Mouse (Mus musculus) liver, embryonic 15.5 days (tissue): Measurements from ENCODE around the gene Sf3b5. TPM values are rescaled to one million over a fixed set of nuclear protein-coding genes. Genes with fewer than 3 reads are reported as not detected.
A peak's percentile ranks its signal among the peaks of the same experiment; 100 is the strongest.
"Not testable (repeated sequence)": the region's sequence is repeated elsewhere in the genome, so short reads cannot be mapped to it uniquely, and the experiment has no call there.

Experiments
- ATAC-seq: fragments of 200-750 bp; cut with Nextera tagmentation; 2 replicates; pipeline ENCODE4 v1.8.0; 2017; ENCODE audit warnings: moderate number of reproducible peaks, mild to moderate bottlenecking, moderate library complexity; ENCODE audit not compliant: insufficient read depth
- H3K27ac ChIP-seq: fragments of 300-500 bp; sonication (generic); replicated peaks from 2 replicates; pipeline ENCODE4 v1.5.1; 2015; ENCODE audit warnings: mild to moderate bottlenecking, inconsistent platforms
- H3K27me3 ChIP-seq: fragments of 300-500 bp; sonication (generic); 2 replicates; pipeline ENCODE4 v1.6.1; 2015; ENCODE audit warnings: mild to moderate bottlenecking, inconsistent platforms
- H3K36me3 ChIP-seq: fragments of 300-500 bp; sonication (generic); replicated peaks from 2 replicates; pipeline ENCODE4 v1.6.1; 2015; ENCODE audit warnings: moderate library complexity, mild to moderate bottlenecking, inconsistent platforms
- H3K4me1 ChIP-seq: fragments of 300-500 bp; sonication (generic); replicated peaks from 2 replicates; pipeline ENCODE4 v1.6.1; 2015; ENCODE audit warnings: inconsistent platforms
- H3K4me2 ChIP-seq: fragments of 300-500 bp; sonication (generic); 2 replicates; pipeline ENCODE4 v1.6.1; 2015; ENCODE audit warnings: moderate library complexity, mild to moderate bottlenecking, inconsistent platforms
- H3K4me3 ChIP-seq: fragments of 300-500 bp; sonication (generic); replicated peaks from 2 replicates; pipeline ENCODE4 v1.5.1; 2015; ENCODE audit warnings: mild to moderate bottlenecking, inconsistent platforms
- H3K9ac ChIP-seq: fragments of 300-500 bp; sonication (generic); 2 replicates; pipeline ENCODE4 v1.6.1; 2015; ENCODE audit warnings: moderate library complexity, mild to moderate bottlenecking, inconsistent platforms
- H3K9me3 ChIP-seq: fragments of 300-500 bp; sonication (generic); replicated peaks from 2 replicates; pipeline ENCODE4 v1.6.1; 2016; ENCODE audit warnings: inconsistent platforms
- WGBS: fragments of 180-500 bp; shearing (Covaris S2); methylation state at CpG from one replicate; pipeline ENCODE4 v1.1.7; 2015; ENCODE audit warnings: mixed read lengths; ENCODE audit not compliant: insufficient replicate concordance; 5-methylcytosine and 5-hydroxymethylcytosine counted together
- polyA plus RNA-seq: library from polyadenylated mRNA; unstranded; fragments of >200 nt; fragmentation: Nextera tagmentation; extraction: Ambion mirVana; gene quantifications from 2 replicates; pipeline ENCODE4 v1.2.1, GENCODE M21; 2015

The Sf3b5 gene
- polyA plus RNA-seq, 1 experiment from 2014 or later, result 17.2 TPM

DNA sequence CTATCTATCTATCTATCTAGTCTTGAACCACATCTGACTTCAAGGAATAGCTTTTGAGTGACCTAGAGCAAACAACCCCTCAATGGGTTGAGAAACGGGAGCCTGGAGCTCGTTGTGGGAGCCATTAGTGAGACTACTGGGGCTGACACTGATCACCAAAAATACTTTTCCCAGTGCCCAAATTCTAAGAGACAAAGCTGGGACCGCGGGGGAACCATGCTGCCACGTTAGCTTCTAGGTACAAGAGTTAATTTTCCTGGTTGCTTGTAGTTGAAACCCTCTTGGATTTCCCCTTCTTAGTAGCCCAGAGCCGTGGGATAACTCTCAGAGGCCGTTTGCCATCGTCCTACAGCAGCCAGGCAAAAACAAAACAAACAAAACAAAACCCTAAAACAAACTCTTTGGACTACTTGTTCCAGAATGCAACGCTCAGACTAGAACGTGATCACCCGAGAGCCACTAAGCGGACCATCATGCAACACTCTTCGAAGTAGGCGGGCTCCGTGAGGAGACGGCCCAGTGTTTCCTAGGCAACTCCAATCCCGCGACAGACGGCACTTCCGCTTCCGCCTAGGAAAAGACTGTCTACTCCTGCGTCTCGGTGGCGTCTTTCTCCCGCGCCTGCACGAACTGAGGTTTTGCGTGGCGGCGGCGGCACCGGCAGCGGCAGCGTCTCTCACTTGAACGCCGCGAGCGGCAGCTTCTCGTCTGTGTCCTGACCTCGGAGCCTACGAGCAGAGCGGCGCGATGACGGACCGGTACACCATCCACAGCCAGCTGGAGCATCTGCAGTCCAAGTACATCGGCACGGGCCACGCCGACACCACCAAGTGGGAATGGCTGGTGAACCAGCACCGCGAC is 3.0 kb downstream of the Sf3b5 start:
- WGBS, result 2% methylated on average over 52 of the region's 52 CpGs
- no peaks in the 10 kb centered on the region for H3K9me3 ChIP-seq
- H3K4me1 ChIP-seq, result peaks cover 26% of the 10 kb centered on the region
- H3K4me2 ChIP-seq, result peak overlapping the region; percentile 86
- H3K27ac ChIP-seq, result peak overlapping the region; percentile 69
- ATAC-seq, result peak; percentile 100
- H3K4me3 ChIP-seq, result peak overlapping the region; percentile 94
- peak overlapping the region; percentile 82 for H3K9ac ChIP-seq
- no peaks in the 10 kb centered on the region; the same call in 1 of the 2 replicates for H3K36me3 ChIP-seq
- no peaks in the 10 kb centered on the region for H3K27me3 ChIP-seq

DNA sequence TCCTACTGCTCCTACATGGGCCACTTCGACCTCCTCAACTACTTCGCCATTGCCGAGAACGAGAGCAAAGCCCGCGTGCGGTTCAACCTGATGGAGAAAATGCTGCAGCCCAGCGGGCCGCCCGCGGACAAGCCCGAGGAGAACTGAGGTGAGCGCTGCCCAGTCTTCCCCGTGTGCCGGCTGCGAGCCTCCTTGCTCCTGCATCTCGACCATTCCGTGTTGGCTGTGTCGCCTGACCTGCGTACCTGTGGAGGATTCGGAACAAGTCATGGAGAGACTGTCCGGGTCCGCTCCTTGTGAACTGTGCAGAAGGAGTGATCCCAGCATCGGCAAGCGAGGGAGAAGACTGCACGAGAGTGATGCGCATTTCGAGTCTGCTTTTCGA is 3.6 kb downstream of the Sf3b5 start:
- ATAC-seq, result peak; percentile 29; the same call in 1 of the 2 replicates
- Histone ChIP-seq H3K36me3 (no peaks in the 10 kb centered on the region; the same call in 1 of the 2 replicates), H3K4me1 (peaks cover 29% of the 10 kb centered on the region), H3K4me2 (peak overlapping the region; percentile 86), H3K9me3 (no peaks in the 10 kb centered on the region), H3K9ac (peak overlapping the region; percentile 82), H3K27ac (peak overlapping the region; percentile 69; the same call in 1 of the 2 replicates), H3K27me3 (no peaks in the 10 kb centered on the region), H3K4me3 (peak overlapping the region; percentile 94)
- WGBS, result 1% methylated on average over 29 of the region's 29 CpGs

DNA sequence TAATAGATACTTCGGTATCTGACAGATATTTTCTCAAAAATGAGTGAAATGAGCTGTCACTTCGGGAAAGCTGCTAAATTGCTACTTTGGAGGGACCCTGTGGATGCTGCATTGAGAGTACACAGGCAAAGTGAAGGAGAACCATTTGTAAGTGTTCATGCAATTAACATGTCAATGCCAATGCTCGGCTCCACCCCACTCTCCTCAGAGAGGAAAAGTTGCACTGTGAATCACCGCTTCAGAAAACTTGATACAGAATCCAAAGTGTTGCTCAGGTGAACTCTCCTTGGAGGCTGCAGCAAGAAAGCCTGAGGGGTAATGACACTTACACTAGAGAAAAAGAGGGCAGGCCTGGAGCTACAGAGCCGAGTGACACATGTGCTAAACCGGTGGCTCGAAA is 8.9 kb downstream of the Sf3b5 start:
- Histone ChIP-seq H3K36me3 (no peaks in the 10 kb centered on the region; the same call in 1 of the 2 replicates), H3K4me2 (no peak overlapping the region), H3K27ac (no peak overlapping the region), H3K9ac (no peak overlapping the region), H3K27me3 (no peaks in the 10 kb centered on the region), H3K4me3 (no peak overlapping the region), H3K4me1 (peaks cover 23% of the 10 kb centered on the region), H3K9me3 (no peaks in the 10 kb centered on the region)
- 71% methylated on average over 7 of the region's 7 CpGs for WGBS
- no peak for ATAC-seq

DNA sequence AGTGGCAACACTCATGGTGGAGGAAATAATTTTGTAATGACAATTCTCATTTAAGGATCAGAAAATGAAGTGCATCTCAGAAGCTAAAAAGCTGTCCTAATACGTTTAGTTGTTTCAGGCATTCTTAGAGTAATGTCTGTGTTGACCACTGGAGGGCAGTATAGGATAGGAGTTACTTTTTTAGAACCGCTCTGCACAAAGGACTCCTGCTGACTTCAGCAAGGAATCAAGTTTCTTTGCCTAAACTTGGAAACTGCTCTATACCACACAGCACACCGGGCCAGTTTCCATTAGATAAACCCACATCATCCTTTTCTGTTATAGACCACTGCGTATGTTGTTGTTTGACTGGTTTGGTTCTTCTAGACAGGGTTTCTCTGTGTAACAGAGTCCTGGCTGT is 11.4 kb downstream of the Sf3b5 start:
- H3K9me3 ChIP-seq, result no peaks in the 10 kb centered on the region
- H3K27me3 ChIP-seq, result no peaks in the 10 kb centered on the region
- H3K27ac ChIP-seq, result no peak overlapping the region
- H3K9ac ChIP-seq, result no peak overlapping the region
- 0 out of 2 replicates have a peak, but pooled peaks have one; percentile 25 for ATAC-seq
- no peak overlapping the region for H3K4me3 ChIP-seq
- peaks cover 9% of the 10 kb centered on the region for H3K4me1 ChIP-seq
- no peak overlapping the region for H3K4me2 ChIP-seq
- no peaks in the 10 kb centered on the region for H3K36me3 ChIP-seq
- 20% methylated on average over 4 of the region's 4 CpGs for WGBS

DNA sequence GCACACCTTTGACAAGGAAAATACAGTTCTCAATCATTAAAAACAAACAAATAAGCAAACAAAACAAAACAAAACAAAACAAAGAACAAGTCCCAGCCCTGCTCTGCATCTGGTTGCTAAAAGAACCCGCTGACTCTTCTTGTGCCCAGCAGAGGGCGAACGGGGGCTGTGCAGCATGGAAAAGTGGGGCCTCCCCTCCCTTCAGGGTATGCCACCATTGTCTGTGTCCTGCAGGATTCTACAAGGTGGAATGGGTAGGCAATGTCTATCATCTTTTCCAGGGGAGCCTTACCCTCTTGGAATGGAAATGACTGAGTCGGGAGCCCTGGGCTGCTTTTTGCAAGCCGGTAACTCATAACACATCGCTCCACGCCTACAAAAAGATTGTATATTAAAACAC is 13.4 kb downstream of the Sf3b5 start:
- no peak for ATAC-seq
- H3K36me3 ChIP-seq, result no peaks in the 10 kb centered on the region
- 0 out of 2 replicates have a peak, but pooled peaks cover 1% of the 10 kb centered on the region for H3K4me1 ChIP-seq
- H3K27me3 ChIP-seq, result no peaks in the 10 kb centered on the region
- no peaks in the 10 kb centered on the region for H3K9me3 ChIP-seq
- WGBS, result 60% methylated on average over 7 of the region's 7 CpGs
- H3K4me3 ChIP-seq, result no peak overlapping the region
- no peak overlapping the region for H3K4me2 ChIP-seq
- no peak overlapping the region for H3K9ac ChIP-seq
- no peak overlapping the region for H3K27ac ChIP-seq

DNA sequence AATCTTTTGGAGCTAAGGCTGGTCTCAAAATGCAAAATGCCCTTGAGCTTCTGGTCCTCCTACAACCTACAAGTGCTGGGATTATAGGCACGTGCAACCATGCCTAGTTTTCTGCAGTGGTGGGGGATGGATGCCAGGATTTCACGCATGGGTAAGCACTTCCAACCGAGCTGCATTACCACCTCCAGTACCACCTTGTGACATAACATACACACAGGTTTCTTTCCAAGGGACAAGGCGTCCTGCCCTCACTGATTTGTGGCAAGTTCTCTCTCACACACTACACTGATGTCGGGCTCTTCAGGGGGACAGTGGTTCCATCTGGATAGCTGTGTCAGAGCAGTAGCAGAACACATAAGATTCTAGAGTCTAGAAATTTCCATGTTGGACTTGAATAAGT is 13.9 kb downstream of the Sf3b5 start:
- Histone ChIP-seq H3K4me2 (no peak overlapping the region), H3K4me1 (no peaks in the 10 kb centered on the region), H3K27ac (no peak overlapping the region), H3K9ac (no peak overlapping the region), H3K4me3 (no peak overlapping the region), H3K9me3 (no peaks in the 10 kb centered on the region), H3K27me3 (no peaks in the 10 kb centered on the region), H3K36me3 (no peaks in the 10 kb centered on the region)
- 57% methylated on average over 5 of the region's 5 CpGs for WGBS
- no peak for ATAC-seq

DNA sequence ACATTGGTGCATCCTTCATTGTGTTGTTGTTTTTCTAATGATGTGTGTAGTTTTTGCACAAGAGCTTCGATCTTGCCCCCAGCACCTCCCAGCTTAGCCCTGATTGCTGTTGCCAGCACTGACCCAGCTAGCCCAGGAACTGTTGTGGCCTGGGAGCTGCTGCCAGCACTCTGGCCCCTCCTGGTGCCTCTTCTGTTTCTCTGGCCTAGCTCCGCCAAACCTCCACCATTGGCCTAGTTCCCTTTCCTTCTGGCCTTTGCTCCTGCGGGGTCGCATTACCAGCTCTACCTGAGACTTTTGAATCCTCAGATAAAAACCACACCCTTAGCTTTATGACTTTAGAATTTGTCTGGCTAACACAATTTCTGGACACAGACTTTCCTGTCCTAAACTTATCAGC is 17.0 kb downstream of the Sf3b5 start:
- no peaks in the 10 kb centered on the region for H3K36me3 ChIP-seq
- H3K27me3 ChIP-seq, result no peaks in the 10 kb centered on the region
- no peaks in the 10 kb centered on the region for H3K9me3 ChIP-seq
- no peak overlapping the region for H3K4me3 ChIP-seq
- H3K27ac ChIP-seq, result no peak overlapping the region
- ATAC-seq, result no peak
- WGBS, result 64% methylated on average over 4 of the region's 4 CpGs
- no peak overlapping the region for H3K4me2 ChIP-seq
- no peaks in the 10 kb centered on the region for H3K4me1 ChIP-seq
- no peak overlapping the region for H3K9ac ChIP-seq

DNA sequence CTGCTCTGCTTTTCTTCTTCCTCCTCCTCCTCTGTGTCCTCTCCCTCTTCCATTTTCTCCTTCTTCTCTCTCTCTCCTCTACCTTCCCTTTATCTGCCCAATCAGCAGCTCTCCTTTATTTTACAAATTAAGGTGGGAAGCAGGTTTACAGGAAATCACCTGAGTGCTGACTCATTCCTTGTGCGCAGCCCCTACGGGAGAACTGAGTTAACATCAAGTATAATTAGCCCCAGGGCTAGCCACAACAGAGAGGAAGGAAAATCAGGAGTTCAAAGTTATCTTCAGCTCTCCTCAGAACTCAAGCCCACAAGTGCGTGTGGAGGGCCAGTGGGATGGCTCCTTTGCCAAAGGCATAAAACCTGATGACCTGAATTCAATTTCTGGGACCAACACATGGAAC is 18.8 kb downstream of the Sf3b5 start:
- not testable (repeated sequence) for ATAC-seq, H3K4me3 ChIP-seq, H3K4me1 ChIP-seq, H3K27me3 ChIP-seq, H3K9ac ChIP-seq, H3K4me2 ChIP-seq, H3K9me3 ChIP-seq, H3K36me3 ChIP-seq, H3K27ac ChIP-seq
- 21% methylated on average over 3 of the region's 3 CpGs for WGBS

DNA sequence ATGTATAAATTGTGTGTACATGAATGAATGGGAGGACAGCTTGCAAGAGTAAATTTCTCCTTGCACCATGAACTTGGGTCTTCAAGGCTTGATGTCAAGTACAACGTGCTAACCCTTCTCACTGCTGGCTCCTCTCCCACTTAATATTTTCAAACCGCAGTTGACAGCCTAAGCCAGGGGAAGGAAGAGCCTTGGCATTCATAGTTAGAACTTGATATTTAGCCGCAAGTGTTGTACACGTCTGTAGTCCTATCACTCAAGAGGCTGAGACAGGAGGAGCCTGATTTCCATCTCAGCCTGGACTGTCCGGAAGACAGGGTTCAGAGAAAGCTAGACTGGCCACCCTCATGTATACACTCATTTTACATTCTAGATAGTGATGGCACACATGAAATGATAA is 22.6 kb downstream of the Sf3b5 start:
- ATAC-seq, result no peak
- Histone ChIP-seq H3K27me3 (no peaks in the 10 kb centered on the region), H3K9me3 (no peaks in the 10 kb centered on the region), H3K4me3 (no peak overlapping the region), H3K27ac (no peak overlapping the region), H3K4me2 (no peak overlapping the region), H3K36me3 (no peaks in the 10 kb centered on the region), H3K4me1 (no peaks in the 10 kb centered on the region), H3K9ac (no peak overlapping the region)
- WGBS, result 63% methylated on average over 5 of the region's 5 CpGs

DNA sequence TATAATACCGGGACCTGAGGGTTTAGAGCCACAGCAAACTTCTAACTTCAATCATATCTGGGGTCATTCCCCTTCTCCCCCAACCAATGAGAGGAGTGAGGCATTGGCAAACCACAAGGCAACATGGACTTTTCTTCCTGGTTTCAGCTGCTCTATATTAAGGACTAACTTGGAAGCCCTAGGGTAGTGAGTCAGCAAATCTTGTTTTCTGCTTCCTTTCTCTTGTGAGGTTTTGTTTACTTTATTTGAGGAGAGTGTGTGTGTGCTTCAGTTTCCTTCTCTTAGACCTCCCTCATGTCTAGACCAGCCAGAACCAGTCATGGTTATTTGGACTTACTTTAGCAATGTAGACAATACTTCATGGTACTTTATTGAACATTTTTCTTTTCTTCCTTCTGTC is 23.1 kb downstream of the Sf3b5 start:
- ATAC-seq, result no peak

DNA sequence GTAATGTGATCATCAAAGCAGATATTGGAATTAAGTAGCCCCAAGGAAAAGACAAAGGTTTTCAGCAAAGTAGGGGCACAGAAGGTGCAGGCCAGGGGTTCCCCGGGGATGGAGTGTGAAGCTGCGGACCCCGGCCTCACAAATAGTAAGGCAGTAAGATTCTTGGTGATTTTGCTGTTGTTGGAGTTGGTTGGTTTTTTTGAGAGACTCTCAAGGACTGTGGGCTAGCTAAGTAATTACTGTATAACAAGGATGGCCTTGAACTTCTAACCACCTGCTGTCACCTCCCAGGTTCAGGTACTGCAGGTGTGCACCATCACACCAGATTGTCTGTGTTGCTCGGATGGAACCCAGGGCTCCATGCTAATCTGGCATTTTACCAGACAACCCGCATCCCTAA is 24.3 kb downstream of the Sf3b5 start:
- H3K4me3 ChIP-seq, result no peak overlapping the region
- 76% methylated on average over 5 of the region's 5 CpGs for WGBS
- H3K27me3 ChIP-seq, result no peaks in the 10 kb centered on the region
- H3K9ac ChIP-seq, result no peak overlapping the region
- no peak overlapping the region for H3K27ac ChIP-seq
- no peaks in the 10 kb centered on the region for H3K36me3 ChIP-seq
- ATAC-seq, result no peak
- no peak overlapping the region for H3K4me2 ChIP-seq
- H3K4me1 ChIP-seq, result no peaks in the 10 kb centered on the region
- H3K9me3 ChIP-seq, result no peaks in the 10 kb centered on the region

More for the DNA sequence above, 23.1 kb downstream of the Sf3b5 start:
- no peaks in the 10 kb centered on the region for H3K36me3 ChIP-seq
- WGBS, result 57% methylated on average over 1 of the region's 1 CpGs
- no peaks in the 10 kb centered on the region for H3K27me3 ChIP-seq
- H3K27ac ChIP-seq, result no peak overlapping the region
- H3K9me3 ChIP-seq, result no peaks in the 10 kb centered on the region
- H3K9ac ChIP-seq, result no peak overlapping the region
- no peaks in the 10 kb centered on the region for H3K4me1 ChIP-seq
- H3K4me2 ChIP-seq, result no peak overlapping the region
- no peak overlapping the region for H3K4me3 ChIP-seq
